In genomic region chr7:4684632-4685417, GRCm38 (mm10) we compare ENCODE assay signal across 8 mouse cellular contexts. TPM values are rescaled to one million over a fixed set of nuclear protein-coding genes. Genes with fewer than 3 reads are reported as not detected.
DNase-seq lines count a peak whose midpoint lies in the region; ATAC-seq lines count a peak whose summit lies in the region.

Gene Hspbp1 (minus strand): TSS chr7:4685068.

- H3K27me3 ChIP-seq in hindbrain, embryonic 16.5 days (replicated peaks; ENCODE audit: control insufficient read depth, insufficient read depth, low read length): no peaks in the 10 kb centered on the region

- H3K4me3 ChIP-seq in hindbrain, embryonic 16.5 days (ENCODE audit: low read length): peak within 1 kb of the TSS; percentile 69
- H3K4me3 ChIP-seq in macrophage (ENCODE audit: inconsistent target): peak within 1 kb of the TSS; percentile 96

- H3K9me3 ChIP-seq in hindbrain, embryonic 16.5 days (ENCODE audit: control insufficient read depth, low read length): no peaks in the 10 kb centered on the region

- H3K4me1 ChIP-seq in hindbrain, embryonic 16.5 days (ENCODE audit: control insufficient read depth, insufficient read depth, low read depth, low read length): peaks cover 8% of the 10 kb centered on the region

- peak; percentile 98 for ATAC-seq in hindbrain, embryonic 16.5 days

- peak within 1 kb of the TSS; percentile 63 for H3K9ac ChIP-seq in hindbrain, embryonic 16.5 days (ENCODE audit: low read depth, low read length)

- peaks cover 13% of the 10 kb centered on the region for H3K36me3 ChIP-seq in hindbrain, embryonic 16.5 days (ENCODE audit: control insufficient read depth, insufficient read depth, low read length)
- no peaks in the 10 kb centered on the region for H3K36me3 ChIP-seq in macrophage (ENCODE audit: inconsistent target)

- WGBS in hindbrain, embryonic 16.5 days: under 1% methylated on average over 32 of the region's 32 CpGs
- 1% methylated on average over 32 of the region's 32 CpGs for WGBS in macrophage (ENCODE audit: missing documents)

- DNase-seq in WW6 (ENCODE audit: low read depth, low spot score): peak; percentile 99
- peak; percentile 66 to 82 for DNase-seq in cerebellum, postnatal 4 days (ENCODE audit: low spot score in 2 of 2)
- DNase-seq in gastrocnemius, adult 18-20 months (ENCODE audit: low spot score): peak; percentile 95
- peak; percentile 80 to 91 for DNase-seq in left cerebral cortex, adult 18-20 months (ENCODE audit: low spot score in 2 of 2)
- peak; percentile 94 for DNase-seq in right cerebral cortex, adult 18-20 months
- peak; percentile 66 for DNase-seq in urinary bladder, postnatal 10 days (ENCODE audit: low spot score)

- H3K4me2 ChIP-seq in hindbrain, embryonic 16.5 days (ENCODE audit: low read length): peak within 1 kb of the TSS; percentile 86

- H3K79me2 ChIP-seq in macrophage (ENCODE audit: inconsistent target): no peaks in the 10 kb centered on the region; the same call in 1 of the 2 replicates

- H3K27ac ChIP-seq in hindbrain, embryonic 16.5 days (ENCODE audit: low read depth, low read length): peak within 1 kb of the TSS; percentile 68
- H3K27ac ChIP-seq in macrophage: peak within 1 kb of the TSS; percentile 55

RNA-seq across cellular contexts. Expression of gene Hspbp1, which starts in this region (rescaled TPM):
- total RNA-seq in gastrocnemius, adult 18-20 months (2021): 10 to 100 TPM; 22.1 to 23.9 TPM
- 175 and 188 TPM in 2 replicates for polyA plus RNA-seq in hindbrain, embryonic 16.5 days (2015; fragmentation: Nextera tagmentation; extraction: Ambion mirVana)
- 100 to 1,000 TPM; 100 to 105 TPM for total RNA-seq in left cerebral cortex, adult 18-20 months (2021)
- 10 to 100 TPM in 16 of 26 experiments, 1 to 10 TPM in 10; 5.5 to 20.2 (median 12.1) TPM for total RNA-seq in macrophage (2018; cell fraction: chromatin; rRNA removed)
- 10 to 100 TPM; 19.5 to 34.9 (median 26.6) TPM for total RNA-seq in macrophage (2018; cell fraction: cytosol; rRNA removed)
- 10 to 100 TPM in 19 of 26 experiments, 1 to 10 TPM in 7; 7.3 to 22.5 (median 12.8) TPM for total RNA-seq in macrophage (2018; cell fraction: nucleus; rRNA removed)
- polyA plus RNA-seq in macrophage (2018): 13.6 to 44.2 TPM (median 27.9 TPM) in 3 replicates

Comparison
In these comparisons a context has a peak if more than half of its experiments do, and no peak if none do; other contexts are left out.
1. Peak in every context shown above with its lines: DNase-seq, ATAC-seq, H3K4me3 ChIP-seq and H3K27ac ChIP-seq.
2. RNA of gene Hspbp1 (total RNA-seq): 100 to 105 TPM in left cerebral cortex, adult 18-20 months; 22.1 to 23.9 TPM in gastrocnemius, adult 18-20 months; every median in the first group is over 4 times any median in the second.